Mouse (Mus musculus) gastrocnemius, postnatal 14 days (tissue): Measurements from ENCODE around the gene Anxa6. TPM values are rescaled to one million over a fixed set of nuclear protein-coding genes. Genes with fewer than 3 reads are reported as not detected.
"Not testable (repeated sequence)": the region's sequence is repeated elsewhere in the genome, so short reads cannot be mapped to it uniquely, and the experiment has no call there.

Source experiments
- DNase-seq: peaks from one replicate; pipeline ENCODE4 v3.0.0; 2021; ENCODE audit warnings: mixed read lengths
- intact Hi-C: fragments of 180-260 bp; cut with DNase I; formaldehyde crosslinking; loops from one replicate; pipeline ENCODE4 v1.15.1; 2025; ENCODE audit warnings: low total_unique reads
- total RNA-seq, 2 experiments: library from RNA; stranded (reverse); gene quantifications; 2 replicates each; pipeline ENCODE4 v1.2.3; 2021

The Anxa6 gene
- total RNA-seq, 2 experiments from 2014 or later, result 222 to 236 TPM

DNA sequence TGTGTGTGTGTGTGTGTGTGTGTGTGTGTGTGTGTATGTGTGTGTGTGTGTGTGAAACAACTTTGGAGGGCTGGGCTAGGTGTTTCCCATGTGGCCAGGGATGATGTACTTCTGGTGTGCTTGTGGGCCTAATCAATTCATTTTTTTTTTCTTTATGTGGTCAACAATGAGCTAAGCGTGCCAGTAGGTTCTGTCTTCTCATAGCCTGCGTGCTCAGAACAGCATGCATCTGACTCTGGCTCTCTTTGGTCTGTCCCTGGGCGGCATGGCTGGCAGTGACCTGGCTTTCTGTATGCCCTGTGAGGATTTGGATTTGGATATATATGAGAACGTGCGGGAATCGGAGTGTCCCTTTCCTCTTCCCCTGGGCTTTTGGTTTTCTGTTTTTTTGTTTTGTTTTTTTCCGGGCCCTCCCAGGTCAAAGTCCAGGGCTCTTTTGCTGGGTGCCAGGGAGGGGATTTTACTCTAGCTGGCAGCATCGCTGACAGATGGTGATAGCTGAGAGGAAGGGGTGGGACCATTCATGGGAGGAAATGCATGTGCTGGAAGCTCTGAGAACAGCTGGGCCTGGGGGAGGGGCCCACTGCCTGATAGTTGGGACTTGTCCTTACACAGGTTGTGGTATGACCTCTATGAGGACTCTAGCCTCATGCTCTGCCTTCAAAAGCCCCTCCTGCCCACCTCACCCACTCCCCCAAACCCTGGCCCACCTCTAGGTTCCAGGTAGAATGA, 59.6 kb downstream of the Anxa6 start:
- DNase-seq, result peak; percentile 67
- intact Hi-C loops, result no loop called here

DNA sequence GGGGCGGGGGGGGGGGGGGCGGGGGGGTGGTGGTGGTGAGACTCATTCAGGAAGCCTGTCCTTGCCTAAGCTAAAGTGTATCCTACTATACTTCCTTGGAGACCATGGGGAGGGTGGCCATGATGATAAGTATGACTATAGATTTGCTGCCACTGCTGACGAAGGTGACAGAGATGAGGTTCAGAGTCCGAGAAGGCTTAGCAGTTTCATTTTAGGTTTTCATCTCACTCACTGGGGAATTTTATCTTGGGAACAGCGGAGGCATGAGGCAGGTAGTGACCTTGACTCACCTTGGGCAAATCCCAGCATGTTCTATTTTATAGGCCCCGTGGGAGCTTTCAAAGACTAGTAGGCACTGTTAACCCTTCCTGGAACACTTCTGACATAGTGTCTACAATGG, 60.5 kb downstream of the Anxa6 start:
- no peak for DNase-seq
- intact Hi-C loops, result no loop called here

DNA sequence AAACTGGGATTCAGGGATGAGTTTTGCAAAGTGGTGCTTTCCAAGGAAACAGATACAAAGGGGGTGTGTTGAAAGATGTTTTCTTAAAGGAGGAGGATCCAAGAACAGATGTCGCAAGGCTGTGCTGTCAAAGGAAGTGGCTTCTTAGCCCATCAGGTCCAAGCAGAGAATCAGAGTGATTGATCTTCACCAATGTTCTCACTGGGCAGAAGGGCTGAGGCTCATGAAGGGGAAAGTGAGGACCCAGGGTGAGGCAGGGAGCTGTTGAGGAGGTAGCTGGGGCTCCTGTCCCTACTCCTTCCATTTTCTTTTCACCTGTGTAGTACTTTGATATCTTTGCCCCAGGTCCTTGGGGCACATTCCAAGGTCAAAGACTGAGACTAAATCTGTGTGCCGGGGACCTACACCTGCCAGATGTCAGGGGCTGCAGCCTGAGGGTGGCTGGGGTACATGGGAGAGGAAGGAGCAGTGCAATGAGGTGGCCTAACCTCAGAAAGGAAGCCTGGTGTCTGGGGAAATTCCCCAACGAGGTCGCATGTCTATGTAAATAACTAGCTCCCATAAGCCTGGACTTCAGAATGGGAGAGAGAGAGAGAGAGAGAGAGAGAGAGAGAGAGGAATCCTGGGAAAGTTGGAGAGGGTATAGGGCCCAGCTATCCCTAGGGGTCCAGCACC, 61.1 kb downstream of the Anxa6 start:
- DNase-seq, result no peak
- intact Hi-C loops, result no loop called here

DNA sequence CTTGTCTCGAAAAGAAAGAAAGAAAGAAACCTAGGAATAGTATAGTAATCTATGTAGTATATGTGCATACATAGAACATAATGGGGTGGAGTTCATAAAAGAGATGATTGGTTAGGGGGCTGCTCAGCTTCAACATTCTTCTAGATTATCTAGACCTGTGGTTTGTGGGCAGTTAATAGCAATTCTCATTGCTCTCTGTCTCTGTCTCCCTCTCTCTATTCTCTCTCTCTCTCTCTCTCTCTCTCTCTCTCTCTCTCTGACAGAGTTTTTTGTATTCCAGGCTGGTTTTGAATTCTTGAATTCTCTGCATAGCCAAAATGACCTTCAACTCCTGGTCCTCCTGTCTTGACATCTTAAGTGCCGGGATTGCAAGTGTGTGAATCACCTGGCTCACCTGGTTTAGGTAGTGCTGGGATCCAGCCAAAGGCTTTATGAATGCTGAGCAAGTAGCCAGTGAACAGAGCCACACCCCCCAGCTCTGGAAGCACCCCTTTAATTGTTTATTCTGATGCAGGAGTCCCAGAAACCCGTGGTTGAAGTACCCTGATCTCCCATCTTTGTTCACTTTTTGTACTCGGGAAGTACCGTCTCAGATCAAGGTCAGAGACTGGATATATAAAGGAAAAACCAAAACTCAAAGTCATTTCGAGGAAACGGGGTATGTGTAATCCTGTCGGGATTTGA, 61.7 kb downstream of the Anxa6 start:
- no peak for DNase-seq
- intact Hi-C loops, result no loop called here

DNA sequence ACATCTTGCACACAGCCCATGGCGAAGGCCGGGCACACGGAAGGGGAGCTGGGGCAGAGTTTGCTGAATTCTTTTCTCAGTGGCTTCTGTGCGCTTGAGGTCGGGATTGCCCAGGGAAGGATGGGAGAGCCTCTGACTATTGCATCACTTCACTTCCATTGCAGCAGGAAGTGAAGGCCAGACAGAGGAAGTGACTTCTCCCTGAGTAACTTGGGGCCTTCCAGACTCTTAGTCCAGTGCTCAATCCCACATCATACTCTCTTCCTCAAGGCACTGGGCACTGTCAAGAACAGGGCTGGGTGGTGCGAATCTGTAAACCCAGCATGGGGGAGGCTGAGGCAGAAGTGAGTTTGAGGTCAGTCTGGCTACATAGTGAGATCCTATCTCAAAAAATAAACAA, 68.0 kb downstream of the Anxa6 start:
- no peak for DNase-seq
- intact Hi-C loops, result no loop called here

DNA sequence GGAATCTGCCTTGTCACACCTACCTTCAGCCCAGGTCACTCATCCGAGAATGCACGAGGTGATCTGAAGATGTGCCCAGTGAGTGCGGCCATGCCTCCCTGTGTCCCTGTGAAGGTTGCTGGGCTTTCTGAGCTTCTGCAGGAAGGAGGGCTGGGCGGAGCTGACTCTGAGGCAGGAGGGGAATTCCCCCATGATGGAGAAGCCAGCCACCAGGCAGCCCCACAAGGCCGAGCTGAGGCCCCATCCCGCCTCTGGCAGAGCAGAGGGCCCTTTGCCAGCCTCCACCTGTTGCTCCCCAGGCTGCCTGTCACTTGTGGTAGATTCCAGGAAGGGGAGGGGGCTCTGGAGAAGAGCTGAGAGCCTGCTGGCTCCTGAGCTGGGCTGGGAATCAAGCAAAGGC, 70.4 kb downstream of the Anxa6 start, which contains the start of gene Tnip1:
Tnip1 (minus strand) TSS at position 108 of the 400 bp plus-strand sequence.
- DNase-seq, result peak; percentile 47
- intact Hi-C loops, result no loop called here

DNA sequence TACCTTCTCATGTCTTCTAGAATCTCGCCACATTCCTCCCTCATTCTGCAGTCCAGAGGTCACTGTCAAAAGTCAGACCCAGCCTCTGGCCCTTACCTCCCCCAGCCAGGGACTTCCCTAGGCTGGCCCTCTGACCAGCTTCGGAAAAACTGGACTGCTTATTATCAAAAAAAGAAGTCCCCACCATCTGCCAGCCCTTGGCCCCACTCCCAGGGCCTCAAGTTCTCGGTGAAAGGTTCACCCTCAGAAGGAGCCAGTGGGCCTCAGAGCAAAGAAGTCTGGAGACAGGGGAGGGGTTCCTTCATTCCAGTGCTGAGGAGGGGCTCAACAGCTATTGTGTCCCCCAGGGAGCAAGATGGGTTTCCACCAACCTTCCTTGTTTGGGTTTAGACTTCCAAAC, 71.3 kb downstream of the Anxa6 start:
- intact Hi-C loops, result no loop called here

DNA sequence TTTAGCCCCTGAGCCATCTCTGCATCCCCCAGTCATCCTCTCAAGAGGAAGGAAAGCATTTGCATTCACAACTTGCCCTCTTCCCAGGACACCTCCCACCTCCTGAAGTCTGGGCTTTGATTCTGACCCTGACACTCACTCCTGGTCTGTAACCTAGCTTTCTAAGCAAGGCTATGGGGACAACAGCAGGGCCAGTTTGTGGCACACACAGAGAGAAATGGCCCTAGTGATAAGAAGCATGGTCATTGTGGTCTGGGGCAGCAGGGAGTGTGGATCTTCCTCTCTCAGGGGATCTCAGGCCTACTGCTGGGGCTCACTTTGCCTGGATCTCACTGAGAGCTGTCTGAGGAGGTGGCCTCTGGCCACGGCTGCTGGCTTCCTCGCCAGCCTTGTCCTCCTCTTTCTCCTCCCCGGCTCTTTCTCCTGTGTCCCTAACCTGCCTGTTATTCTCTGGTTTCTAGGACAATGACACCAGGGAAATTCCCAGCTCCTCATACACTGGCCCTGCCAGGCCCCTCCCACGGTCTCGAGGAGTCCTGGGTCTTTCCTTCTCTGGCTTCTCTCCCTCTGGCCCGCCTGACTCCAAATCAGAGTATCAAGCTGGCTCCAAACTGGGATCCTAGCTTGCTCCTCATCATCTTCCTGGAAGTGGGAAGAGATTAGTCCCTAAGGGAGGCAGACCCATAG, 71.9 kb downstream of the Anxa6 start:
- no peak for DNase-seq
- intact Hi-C loops, result no loop called here

More for the DNA sequence above, 71.3 kb downstream of the Anxa6 start:
- peak; percentile 42 for DNase-seq

DNA sequence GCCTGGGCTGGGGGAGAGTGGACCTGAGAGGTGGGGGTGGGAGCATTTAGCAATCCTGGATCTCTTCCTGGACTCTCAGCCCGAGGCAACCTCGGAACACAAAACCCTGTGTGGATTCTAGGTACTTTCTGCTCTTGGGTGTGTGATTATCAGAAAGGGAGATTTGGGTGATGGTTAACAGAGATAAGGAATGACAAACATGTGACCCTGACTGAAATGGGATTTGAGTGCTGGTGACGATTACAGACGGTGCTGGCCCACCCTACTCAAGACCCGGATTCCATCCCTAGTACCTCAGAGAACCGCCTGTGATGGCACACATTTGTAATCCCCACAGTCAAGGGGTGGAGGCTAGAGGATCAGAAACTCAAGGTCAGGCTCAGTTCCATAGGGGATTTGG, 73.0 kb downstream of the Anxa6 start:
- DNase-seq, result no peak
- intact Hi-C loops, result no loop called here

DNA sequence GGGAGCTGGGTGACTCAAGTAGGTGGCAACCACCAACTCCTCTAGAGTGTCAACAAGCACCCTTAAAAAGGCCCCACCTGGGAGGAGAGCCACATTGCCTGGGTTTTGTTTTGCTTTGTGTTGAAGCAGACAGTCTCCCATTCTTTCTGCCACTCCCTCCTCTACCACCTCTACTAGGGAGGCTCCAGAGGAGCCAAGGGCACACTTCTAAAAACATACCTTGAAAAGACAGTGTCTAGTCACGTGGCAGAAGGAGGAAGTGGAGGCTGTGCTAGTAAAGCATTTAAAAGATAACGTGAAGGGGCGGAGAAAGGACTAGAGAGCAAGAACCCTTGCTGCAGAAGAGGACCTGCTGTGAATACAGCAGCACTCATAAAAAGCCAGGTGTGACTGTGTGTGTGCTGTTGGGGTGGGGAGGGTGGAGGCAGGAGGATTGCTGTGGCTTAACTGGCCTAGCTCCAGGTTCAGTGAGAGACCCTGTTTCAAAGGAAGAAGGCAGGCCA, 74.6 kb downstream of the Anxa6 start:
- no peak for DNase-seq
- intact Hi-C loops, result no loop called here

DNA sequence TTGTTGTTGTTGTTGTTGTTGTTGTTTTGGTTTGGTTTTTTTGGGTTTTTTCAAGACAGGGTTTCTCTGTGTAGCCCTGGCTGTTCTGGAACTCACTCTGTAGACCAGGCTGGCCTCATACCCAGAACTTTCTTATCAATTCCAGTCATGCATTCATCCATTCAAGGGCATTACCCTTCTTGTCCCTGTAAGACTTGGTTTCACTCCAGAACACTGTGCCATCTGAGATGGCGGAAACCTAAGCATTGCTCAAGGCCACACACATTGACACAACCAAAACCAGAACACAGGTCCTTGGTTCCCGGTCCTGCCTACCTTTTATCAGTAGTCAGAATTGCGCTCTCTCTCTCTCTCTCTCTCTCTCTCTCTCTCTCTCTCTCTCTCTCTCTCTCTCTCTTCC, 75.5 kb downstream of the Anxa6 start:
- intact Hi-C loops, DNase-seq: not testable (repeated sequence)

DNA sequence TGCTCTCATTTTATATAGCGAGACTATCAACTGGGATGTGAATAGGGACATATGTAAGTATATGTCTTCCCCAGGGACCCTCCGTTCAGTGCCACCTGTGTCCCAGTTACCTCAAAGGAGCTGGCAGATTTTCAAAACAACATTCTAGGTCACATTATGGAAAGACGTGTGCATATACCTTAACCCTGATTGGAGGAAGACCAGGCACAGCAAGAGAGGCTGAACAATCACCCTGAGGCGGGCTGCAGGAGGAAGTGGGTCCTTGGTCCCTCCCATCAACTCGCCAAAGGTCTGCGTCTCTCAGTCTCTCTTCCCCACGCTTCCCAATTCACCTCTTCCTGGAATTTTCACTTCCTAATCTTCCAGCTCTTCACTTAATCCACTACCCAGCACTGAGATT, 76.3 kb downstream of the Anxa6 start:
- DNase-seq, result no peak
- intact Hi-C loops, result no loop called here

DNA sequence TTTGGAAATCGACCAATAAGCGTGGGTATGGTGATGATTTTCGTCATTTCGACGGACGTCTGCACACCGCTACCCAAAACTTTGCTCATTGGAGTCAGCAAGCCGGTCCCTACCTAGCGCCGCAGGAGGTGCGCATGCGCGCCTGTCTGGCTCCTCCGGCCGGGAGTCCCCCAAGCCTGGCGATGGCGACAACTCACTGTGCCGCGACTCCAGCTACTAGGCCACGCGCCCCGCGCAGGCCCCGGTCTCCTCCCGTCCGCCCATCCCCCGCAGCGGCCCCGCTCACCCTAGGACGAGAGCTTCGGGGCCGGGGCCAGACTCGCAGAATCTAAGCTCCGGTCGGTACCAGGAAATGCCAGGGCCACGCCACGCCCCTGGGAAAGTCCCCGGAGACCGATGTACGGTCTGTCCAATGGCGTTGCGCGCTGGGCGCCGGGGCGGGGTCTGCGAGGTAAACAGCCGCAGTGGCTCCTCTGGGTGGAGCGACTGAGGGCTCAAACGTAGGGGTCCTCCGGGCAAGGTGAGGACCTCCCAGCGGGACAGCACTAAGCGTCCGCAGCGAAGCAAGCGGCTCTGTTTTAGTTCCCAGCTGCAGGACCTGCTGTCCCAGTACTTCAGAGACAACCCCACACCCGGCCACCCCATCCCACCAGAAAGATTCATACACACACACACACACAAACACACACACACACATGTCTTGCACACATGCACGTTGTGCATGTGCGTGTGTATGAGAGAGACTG, 77.3 kb downstream of the Anxa6 start:
- intact Hi-C loops, result no loop called here
- peak; percentile 99 for DNase-seq

DNA sequence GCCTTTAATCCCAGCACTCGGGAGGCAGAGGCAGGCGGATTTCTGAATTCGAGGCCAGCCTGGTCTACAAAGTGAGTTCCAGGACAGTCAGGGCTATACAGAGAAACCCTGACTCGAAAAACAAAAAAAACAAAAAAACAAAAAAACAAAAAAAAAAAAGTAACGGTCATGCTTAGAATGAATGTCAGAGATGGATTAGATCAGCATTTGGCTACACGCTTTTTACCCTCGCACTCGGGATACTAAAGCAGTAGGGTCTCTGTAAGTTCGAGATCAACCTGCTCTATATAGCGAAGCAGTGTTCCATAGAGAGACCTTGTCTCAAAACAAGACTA, 77.9 kb downstream of the Anxa6 start:
- intact Hi-C loops, DNase-seq: not testable (repeated sequence)

DNA sequence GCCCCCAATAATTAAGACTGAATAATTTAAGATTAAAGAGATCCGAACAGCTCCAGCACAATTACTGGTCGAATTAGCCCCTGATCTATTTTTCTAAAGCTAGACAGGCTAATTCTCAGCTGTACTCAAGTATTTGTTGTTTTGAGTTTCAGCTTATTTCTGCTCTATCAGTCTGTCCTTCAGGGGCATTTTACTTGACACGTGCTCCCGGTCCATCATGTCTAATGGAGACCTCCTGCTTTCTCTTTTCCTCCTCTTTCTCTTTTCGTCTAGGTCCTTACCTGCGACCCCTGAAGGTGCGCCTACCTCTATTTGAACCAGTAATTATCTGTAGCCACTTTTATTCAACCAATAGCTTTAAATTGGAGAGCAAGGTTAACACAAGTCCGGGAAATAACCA, 78.5 kb downstream of the Anxa6 start:
- intact Hi-C loops, result no loop called here
- no peak for DNase-seq

DNA sequence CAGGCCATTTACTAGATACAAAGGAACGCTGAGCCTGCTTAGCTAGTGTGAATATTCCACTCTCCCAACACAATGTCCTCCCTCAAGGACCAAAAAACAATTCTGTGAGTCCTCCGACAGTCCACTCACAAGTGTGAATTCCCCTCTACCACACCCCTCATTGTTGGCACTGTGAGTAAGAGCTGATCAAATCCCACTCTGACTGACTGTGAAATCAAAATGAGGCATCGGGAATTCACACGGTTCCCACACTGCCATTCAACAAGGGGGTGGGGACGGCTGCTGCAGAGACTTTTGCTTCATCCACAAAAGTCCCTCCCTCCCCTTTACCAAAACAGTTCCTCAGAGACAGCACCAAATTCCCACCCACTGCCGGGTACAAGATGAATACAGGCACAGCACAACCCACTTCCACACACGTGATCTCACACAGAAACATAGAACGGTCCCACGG, 79.2 kb downstream of the Anxa6 start:
- intact Hi-C loops, result no loop called here
- no peak for DNase-seq

DNA sequence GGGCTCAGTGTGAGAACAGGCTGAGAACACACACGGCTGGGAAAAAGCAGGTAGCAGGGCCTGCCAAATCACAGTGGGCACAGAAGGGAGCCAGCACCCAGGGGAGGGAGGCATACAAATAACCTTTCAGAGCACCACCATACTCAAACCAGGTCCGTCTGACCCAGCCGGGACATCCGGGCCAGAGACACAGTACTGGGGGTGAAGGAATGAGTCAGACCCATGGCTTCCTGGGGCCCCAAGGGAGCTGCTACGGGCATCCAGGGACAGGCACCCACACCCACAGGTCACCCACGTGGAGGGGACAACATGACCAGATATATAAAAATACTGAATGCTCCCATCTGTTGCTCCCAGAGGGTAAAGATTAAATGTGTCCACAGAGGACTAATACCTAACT, 80.6 kb downstream of the Anxa6 start:
- intact Hi-C loops, result no loop called here
- no peak for DNase-seq

DNA sequence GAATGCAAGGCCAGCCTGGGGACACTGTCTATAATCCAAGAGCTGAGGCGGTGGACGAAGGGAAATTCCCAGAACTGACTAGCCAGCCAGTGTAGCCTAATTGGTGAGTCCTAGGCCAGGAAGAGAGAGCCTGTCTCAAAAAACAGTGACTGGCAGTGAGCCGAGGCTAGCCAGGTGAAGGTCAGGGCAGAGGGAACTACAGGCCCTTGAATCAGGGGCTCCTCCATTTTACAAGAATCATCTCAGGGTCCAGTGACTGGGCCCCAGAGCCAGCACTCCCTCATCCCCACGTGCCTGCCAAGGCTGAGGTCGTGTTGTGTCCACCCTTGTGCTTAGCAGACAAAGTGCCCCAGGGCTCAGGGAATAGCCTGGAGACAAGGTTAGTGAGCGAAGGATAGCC, 82.6 kb downstream of the Anxa6 start:
- DNase-seq, result no peak
- intact Hi-C loops, result no loop called here

DNA sequence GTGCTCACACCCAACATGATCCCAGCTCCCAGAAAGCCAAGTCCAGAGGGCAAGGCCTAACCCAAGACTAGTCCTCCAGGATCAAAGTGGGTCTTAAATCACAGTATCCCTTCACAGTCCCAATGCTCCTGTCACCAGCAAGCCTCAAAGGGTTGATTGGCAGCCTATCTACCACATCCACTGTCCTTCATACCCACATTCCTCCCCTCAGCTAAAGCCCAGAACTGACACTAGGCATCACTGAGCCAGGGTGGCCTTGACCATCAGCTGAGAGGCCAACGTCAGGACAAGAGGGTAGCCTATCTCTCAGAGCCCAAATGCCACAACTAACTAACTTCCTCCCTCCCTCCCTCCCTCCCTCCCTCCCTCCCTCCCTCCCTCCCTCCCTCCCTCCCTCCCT, 83.5 kb downstream of the Anxa6 start:
- intact Hi-C loops, result no loop called here
- DNase-seq, result no peak
